Mouse (Mus musculus) hindbrain, embryonic 12.5 days (tissue): ENCODE results near the gene Mov10l1. TPM values are rescaled to one million over a fixed set of nuclear protein-coding genes. Genes with fewer than 3 reads are reported as not detected.

ENCODE experiments used
- ATAC-seq: fragments of 200-750 bp; cut with Nextera tagmentation; 2 replicates; pipeline ENCODE4 v1.8.0; 2017; ENCODE audit warnings: moderate TSS enrichment; ENCODE audit not compliant: low FRiP score
- H3K27ac ChIP-seq: fragments of 300-500 bp; sonication (generic); 2 replicates; pipeline ENCODE4 v1.5.1; 2016; ENCODE audit warnings: mild to moderate bottlenecking
- H3K27me3 ChIP-seq: fragments of 300-500 bp; sonication (generic); 2 replicates; pipeline ENCODE4 v1.6.1; 2016; ENCODE audit warnings: mild to moderate bottlenecking
- H3K36me3 ChIP-seq: fragments of 300-500 bp; sonication (generic); 2 replicates; pipeline ENCODE4 v1.6.1; 2016; ENCODE audit warnings: mild to moderate bottlenecking
- H3K4me1 ChIP-seq: fragments of 300-500 bp; sonication (generic); 2 replicates; pipeline ENCODE4 v1.6.1; 2016
- H3K4me2 ChIP-seq: fragments of 300-500 bp; sonication (generic); replicated peaks from 2 replicates; pipeline ENCODE4 v1.6.1; 2016; ENCODE audit warnings: mild to moderate bottlenecking
- H3K4me3 ChIP-seq: fragments of 300-500 bp; sonication (generic); 2 replicates; pipeline ENCODE4 v1.5.1; 2016; ENCODE audit warnings: mild to moderate bottlenecking
- H3K9ac ChIP-seq: fragments of 300-500 bp; sonication (generic); 2 replicates; pipeline ENCODE4 v1.6.1; 2016; ENCODE audit warnings: mild to moderate bottlenecking, moderate library complexity
- H3K9me3 ChIP-seq: fragments of 300-500 bp; sonication (generic); replicated peaks from 2 replicates; pipeline ENCODE4 v1.6.1; 2016; ENCODE audit warnings: mild to moderate bottlenecking
- WGBS: fragments of 180-500 bp; shearing (Covaris S2); methylation state at CpG from one replicate; pipeline ENCODE4 v1.1.7; 2016; 5-methylcytosine and 5-hydroxymethylcytosine counted together
- polyA plus RNA-seq: library from polyadenylated mRNA; unstranded; fragments of >200 nt; fragmentation: Nextera tagmentation; extraction: Ambion mirVana; gene quantifications from 2 replicates; pipeline ENCODE4 v1.2.1, GENCODE M21; 2016

The Mov10l1 gene
- polyA plus RNA-seq, 1 experiment from 2014 or later: not detected

DNA sequence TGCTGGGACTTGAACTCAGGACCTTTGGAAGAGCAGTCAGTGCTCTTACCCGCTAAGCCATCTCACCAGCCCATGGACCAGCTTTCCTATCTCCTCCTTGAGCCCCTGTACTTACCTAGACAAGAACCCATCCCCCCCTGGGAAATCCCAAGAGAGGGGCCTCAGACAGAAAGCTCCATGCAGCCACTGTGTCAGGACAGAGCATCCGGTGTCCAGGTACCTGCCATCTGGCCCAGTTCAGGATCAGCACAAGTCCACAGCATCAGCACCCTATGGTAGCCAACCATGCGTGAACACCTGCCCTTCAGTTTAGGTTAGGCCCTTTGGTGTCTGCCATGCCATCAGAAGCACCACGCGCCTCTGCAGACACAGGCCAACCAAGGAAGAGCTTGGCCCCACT, 82.2 kb downstream of the Mov10l1 start:
- Histone ChIP-seq H3K4me3 (no peak overlapping the region), H3K4me1 (peaks cover 6% of the 10 kb centered on the region; the same call in 1 of the 2 replicates), H3K27ac (no peak overlapping the region), H3K9ac (no peak overlapping the region), H3K9me3 (no peaks in the 10 kb centered on the region), H3K36me3 (no peaks in the 10 kb centered on the region), H3K4me2 (no peak overlapping the region), H3K27me3 (peaks cover 68% of the 10 kb centered on the region)
- WGBS: 91% methylated on average over 5 of the region's 5 CpGs
- no peak for ATAC-seq

DNA sequence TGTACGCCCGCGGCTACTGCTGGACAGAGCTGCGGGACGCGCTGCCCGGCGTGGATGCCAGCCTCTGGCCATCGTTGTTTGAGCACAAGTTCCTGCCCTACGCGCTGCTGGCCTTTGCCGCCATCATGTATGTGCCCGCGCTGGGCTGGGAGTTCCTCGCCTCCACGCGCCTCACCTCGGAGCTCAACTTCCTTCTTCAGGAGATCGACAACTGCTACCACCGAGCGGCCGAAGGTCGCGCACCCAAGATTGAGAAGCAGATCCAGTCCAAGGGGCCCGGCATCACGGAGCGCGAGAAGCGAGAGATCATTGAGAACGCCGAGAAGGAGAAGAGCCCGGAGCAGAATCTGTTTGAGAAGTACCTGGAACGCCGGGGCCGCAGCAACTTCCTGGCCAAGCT, 84.9 kb downstream of the Mov10l1 start:
- no peak overlapping the region for H3K27ac ChIP-seq
- peaks cover 63% of the 10 kb centered on the region for H3K27me3 ChIP-seq
- WGBS: 33% methylated on average over 35 of the region's 35 CpGs
- H3K4me3 ChIP-seq: no peak overlapping the region
- no peaks in the 10 kb centered on the region for H3K36me3 ChIP-seq
- peaks cover 3% of the 10 kb centered on the region; the same call in 1 of the 2 replicates for H3K4me1 ChIP-seq
- no peak for ATAC-seq
- peak overlapping the region; percentile 30 for H3K4me2 ChIP-seq
- no peak overlapping the region for H3K9ac ChIP-seq
- no peaks in the 10 kb centered on the region for H3K9me3 ChIP-seq

DNA sequence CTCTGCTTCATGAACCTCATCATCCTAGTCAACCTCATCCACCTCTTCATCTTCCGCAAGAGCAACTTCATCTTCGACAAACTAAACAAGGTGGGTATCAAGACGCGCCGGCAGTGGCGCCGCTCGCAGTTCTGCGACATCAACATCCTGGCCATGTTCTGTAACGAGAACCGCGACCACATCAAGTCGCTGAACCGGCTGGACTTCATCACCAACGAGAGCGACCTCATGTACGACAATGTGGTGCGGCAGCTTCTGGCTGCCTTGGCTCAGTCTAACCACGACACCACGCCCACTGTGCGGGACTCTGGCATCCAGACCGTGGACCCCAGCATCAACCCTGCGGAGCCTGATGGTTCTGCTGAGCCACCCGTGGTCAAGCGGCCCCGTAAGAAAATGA, 85.5 kb downstream of the Mov10l1 start:
- H3K4me2 ChIP-seq: no peak overlapping the region
- WGBS: 35% methylated on average over 26 of the region's 26 CpGs
- H3K9me3 ChIP-seq: no peaks in the 10 kb centered on the region
- H3K4me1 ChIP-seq: peaks cover 3% of the 10 kb centered on the region; the same call in 1 of the 2 replicates
- no peak for ATAC-seq
- no peaks in the 10 kb centered on the region for H3K36me3 ChIP-seq
- H3K4me3 ChIP-seq: no peak overlapping the region
- H3K27me3 ChIP-seq: peaks cover 63% of the 10 kb centered on the region
- H3K9ac ChIP-seq: no peak overlapping the region
- no peak overlapping the region for H3K27ac ChIP-seq

- Histone ChIP-seq H3K27ac (no peak overlapping the region), H3K9ac (no peak overlapping the region), H3K27me3 (peaks cover 63% of the 10 kb centered on the region), H3K9me3 (no peaks in the 10 kb centered on the region), H3K4me1 (peaks cover 3% of the 10 kb centered on the region; the same call in 1 of the 2 replicates), H3K36me3 (no peaks in the 10 kb centered on the region), H3K4me2 (no peak overlapping the region), H3K4me3 (no peak overlapping the region)
- WGBS: 75% methylated on average over 19 of the region's 19 CpGs
- no peak for ATAC-seq
These were observed 86.7 kb downstream of the Mov10l1 start for GRCm38 (mm10) chr15:89069336-89069840.

DNA sequence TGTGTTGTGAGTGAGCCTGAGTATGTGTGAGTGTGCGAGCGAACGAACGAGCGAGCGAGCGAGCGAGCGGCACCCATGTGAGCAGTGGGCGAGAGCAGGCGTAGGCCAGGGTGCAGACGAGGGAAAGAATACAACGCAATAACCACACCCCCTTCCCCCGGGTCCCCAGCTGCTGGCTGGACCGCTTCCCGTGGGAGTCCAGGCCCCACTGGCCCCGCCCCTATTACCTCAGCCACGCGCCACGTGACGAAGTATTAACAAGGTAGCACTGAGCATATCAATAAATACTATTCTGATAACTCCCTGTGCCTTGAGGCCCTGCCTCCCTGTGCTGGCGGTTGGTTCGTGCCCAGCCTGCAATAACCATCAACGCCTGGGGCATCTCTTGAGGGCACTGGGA, 87.9 kb downstream of the Mov10l1 start:
- WGBS: 74% methylated on average over 24 of the region's 24 CpGs

DNA sequence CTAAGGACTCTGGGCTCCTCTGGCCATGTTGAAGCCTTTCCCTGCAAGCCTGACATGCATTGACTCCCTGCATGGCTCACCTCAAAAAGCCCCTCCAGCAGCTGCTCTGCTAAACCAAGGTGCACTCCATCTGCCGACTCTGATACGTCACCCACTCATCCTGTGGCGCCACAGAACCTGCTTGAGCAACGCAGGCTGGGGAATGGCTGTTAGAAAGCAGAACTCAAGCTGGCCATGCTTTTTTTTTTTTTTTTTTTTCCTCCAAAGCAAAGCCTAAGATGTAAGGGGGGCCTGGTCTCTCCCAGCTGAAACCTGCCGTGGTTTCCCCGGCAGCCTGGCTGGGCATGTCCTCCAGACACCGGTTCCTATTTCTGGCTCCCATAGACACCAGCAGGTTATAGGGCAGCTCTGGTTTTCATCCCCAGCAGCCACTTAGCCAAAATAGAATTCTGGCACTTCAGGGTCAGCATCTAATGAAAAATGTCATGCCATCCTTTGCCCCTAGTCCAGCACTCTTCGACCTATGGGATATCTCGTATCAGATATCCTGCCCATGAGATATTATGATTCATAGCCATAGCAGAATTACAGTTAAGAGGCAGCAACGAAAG, 91.4 kb downstream of the Mov10l1 start:
- WGBS: 83% methylated on average over 10 of the region's 10 CpGs
- no peaks in the 10 kb centered on the region for H3K9me3 ChIP-seq
- H3K4me2 ChIP-seq: no peak overlapping the region
- peaks cover 22% of the 10 kb centered on the region for H3K27me3 ChIP-seq
- H3K4me1 ChIP-seq: peaks cover 32% of the 10 kb centered on the region
- no peak overlapping the region for H3K4me3 ChIP-seq
- no peaks in the 10 kb centered on the region for H3K36me3 ChIP-seq
- H3K9ac ChIP-seq: peak overlapping the region; percentile 94
- no peak for ATAC-seq
- H3K27ac ChIP-seq: no peak overlapping the region

More for the DNA sequence above, 87.9 kb downstream of the Mov10l1 start:
- H3K36me3 ChIP-seq: no peaks in the 10 kb centered on the region
- no peak for ATAC-seq
- H3K4me3 ChIP-seq: no peak overlapping the region
- H3K27ac ChIP-seq: no peak overlapping the region
- peaks cover 57% of the 10 kb centered on the region for H3K27me3 ChIP-seq
- no peaks in the 10 kb centered on the region for H3K9me3 ChIP-seq
- H3K4me1 ChIP-seq: peaks cover 13% of the 10 kb centered on the region
- no peak overlapping the region for H3K4me2 ChIP-seq
- no peak overlapping the region for H3K9ac ChIP-seq

DNA sequence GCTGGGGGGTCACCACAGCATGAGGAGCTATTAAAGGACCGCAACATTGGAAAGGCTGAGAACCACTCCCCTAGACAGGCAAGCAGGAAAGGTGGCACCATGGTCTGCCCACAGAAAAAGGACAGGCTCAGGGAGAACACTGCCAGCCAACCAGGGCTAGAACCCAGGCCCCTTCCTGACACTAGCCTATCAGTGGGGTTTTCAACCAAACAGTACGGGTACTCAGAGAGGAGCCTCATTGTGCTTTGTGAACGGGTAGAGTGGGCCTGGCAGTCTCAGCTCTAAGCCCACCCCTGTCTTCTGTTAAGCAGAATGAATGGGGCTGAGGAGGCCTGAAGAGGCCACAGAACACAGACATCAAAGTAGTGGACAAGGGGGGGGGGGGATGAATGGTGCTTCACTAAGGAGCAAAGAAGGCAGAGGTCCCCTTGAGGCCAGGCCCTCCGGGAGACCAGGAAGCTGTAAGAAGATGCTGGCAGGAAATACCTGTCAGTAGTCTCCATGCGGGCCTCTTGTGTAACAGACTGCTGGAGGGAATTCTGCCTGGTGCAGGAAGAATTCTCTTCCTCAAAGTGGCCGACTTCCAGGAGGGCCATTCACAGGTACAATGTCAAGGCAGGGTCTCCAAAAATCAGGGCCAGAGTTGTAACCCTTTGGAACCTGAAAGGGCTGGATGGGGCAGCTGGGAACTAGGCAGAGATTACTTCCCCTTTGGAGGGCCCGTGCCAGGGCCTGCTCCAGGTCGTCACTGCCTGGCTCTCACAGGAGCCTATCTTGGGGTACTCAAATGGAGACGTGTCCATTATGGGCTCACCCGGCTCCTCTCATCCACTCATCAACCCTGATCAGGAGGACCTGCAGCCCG, 92.1 kb downstream of the Mov10l1 start, which contains the start of gene Trabd:
TSS of gene Trabd (plus strand) at position 512 of the 865 bp plus-strand sequence.
- no peak; the same call in 1 of the 2 replicates for ATAC-seq
- 19% methylated on average over 11 of the region's 11 CpGs for WGBS
- Histone ChIP-seq H3K9ac (peak within 1 kb of the TSS; percentile 94), H3K4me2 (peak within 1 kb of the TSS; percentile 78), H3K4me1 (peaks cover 32% of the 10 kb centered on the region), H3K27me3 (peaks cover 14% of the 10 kb centered on the region), H3K4me3 (peak within 1 kb of the TSS; percentile 91), H3K27ac (peak within 1 kb of the TSS; percentile 89), H3K36me3 (peaks cover under 1% of the 10 kb centered on the region; the same call in 1 of the 2 replicates), H3K9me3 (no peaks in the 10 kb centered on the region)

DNA sequence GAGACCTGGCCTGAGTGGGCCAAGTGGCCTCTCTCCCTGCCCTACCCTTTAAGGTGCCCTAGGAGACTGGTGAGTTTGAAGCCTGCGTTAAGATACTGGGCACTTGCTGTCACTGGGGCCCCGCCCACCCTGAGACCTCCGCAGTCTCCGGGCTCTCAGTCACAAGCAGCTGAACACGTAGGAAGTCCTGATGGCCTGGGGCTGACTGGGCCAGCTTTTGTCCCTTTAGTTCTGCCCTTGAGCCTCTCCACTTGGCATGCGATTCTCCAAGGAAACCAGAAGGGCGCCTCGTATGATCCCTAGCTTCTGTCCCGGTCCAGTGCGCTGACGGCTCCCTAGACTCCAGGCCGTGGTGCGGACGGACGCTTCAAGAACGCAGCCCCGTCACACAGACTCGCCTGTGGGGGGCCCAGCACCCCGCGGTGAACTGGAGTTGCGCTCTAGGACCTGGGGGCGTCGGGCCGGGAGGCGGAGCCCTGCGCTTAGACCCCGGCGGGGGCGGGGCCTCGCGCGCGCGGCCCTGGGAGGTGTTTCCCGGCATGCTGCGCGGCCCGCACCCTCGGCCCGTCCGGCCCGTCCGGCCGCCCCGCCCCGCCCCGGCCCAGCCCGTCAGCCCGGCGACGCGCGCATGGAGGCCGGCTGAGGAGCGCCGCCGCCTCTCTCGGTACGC, 92.9 kb downstream of the Mov10l1 start:
- Histone ChIP-seq H3K4me1 (peaks cover 32% of the 10 kb centered on the region), H3K27ac (peak overlapping the region; percentile 89), H3K4me2 (peak overlapping the region; percentile 78), H3K9ac (peak overlapping the region; percentile 94), H3K4me3 (peak overlapping the region; percentile 91), H3K9me3 (no peaks in the 10 kb centered on the region), H3K27me3 (peaks cover 7% of the 10 kb centered on the region), H3K36me3 (peaks cover 6% of the 10 kb centered on the region)
- WGBS: under 1% methylated on average over 52 of the region's 59 CpGs
- peak; percentile 92 for ATAC-seq

DNA sequence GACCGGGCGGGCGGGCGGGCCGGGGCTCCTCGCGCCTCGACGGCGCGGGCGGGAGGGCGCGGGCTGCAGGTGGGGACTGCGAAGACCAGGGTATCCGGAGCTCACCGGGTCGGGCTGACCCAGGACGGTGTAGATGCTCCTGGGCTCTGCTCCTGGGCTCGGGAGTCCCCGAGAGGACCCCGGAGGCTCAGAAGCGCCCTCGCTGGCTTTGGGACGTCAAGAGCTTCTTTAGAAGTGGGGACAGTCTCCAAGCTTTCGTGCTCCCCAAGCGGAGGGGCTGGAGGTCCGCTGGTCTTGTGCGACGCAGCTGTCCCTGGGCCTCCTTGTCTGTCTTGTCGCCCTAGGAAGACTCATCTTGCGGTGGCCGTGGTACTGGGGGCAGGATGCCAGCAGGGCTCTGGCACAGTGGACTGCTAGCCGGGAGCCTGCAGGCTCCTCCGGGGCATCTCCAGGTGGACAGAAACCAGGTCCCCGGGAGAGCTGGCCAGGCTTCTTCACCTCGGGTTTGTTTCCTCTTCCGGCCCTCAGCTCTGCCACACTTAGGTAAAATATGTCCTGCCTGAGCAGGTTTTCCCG, 93.5 kb downstream of the Mov10l1 start:
- H3K4me2 ChIP-seq: peak overlapping the region; percentile 78
- ATAC-seq: peak; percentile 68
- H3K36me3 ChIP-seq: peaks cover 12% of the 10 kb centered on the region
- peaks cover 3% of the 10 kb centered on the region; the same call in 1 of the 2 replicates for H3K27me3 ChIP-seq
- H3K9me3 ChIP-seq: no peaks in the 10 kb centered on the region
- H3K9ac ChIP-seq: peak overlapping the region; percentile 94
- WGBS: under 1% methylated on average over 35 of the region's 39 CpGs
- peak overlapping the region; percentile 89 for H3K27ac ChIP-seq
- peaks cover 32% of the 10 kb centered on the region for H3K4me1 ChIP-seq
- peak overlapping the region; percentile 91 for H3K4me3 ChIP-seq

DNA sequence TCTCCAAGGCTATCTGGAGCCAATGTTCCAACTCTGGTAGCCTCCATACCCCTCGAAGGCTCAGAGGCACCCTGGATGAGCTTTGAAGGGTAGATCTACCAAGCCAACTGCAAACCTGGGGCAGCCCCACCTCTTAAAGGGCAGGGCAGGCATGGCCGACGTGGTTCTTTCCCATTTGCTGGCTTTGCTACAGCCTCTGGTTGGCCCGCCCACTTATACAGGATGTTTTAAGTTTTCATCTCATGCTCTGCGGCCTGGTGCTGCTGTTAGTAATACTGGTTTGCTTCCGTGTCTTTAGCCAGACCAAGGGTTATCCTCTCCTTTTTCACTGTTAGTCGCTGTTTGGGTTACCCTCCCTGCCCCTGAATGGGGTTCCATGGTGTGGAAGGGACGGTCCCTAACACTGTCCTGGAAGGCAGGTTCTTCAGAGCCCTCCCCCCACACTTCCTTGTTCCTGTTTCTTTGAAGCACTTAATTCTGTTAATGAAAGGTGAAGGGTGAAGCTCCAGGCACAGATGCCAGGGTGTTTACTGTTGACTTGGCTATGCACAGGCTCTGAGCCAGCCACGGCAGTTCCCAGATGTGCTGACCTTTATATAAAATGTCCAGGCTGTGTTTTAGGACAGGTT, 95.6 kb downstream of the Mov10l1 start:
- peak overlapping the region; percentile 78; the same call in 1 of the 2 replicates for H3K4me2 ChIP-seq
- H3K9ac ChIP-seq: peak overlapping the region; percentile 19
- H3K4me3 ChIP-seq: no peak overlapping the region
- H3K27ac ChIP-seq: no peak overlapping the region
- H3K27me3 ChIP-seq: no peaks in the 10 kb centered on the region
- 80% methylated on average over 9 of the region's 9 CpGs for WGBS
- peaks cover 33% of the 10 kb centered on the region for H3K36me3 ChIP-seq
- peaks cover 32% of the 10 kb centered on the region for H3K4me1 ChIP-seq
- ATAC-seq: no peak
- H3K9me3 ChIP-seq: no peaks in the 10 kb centered on the region

DNA sequence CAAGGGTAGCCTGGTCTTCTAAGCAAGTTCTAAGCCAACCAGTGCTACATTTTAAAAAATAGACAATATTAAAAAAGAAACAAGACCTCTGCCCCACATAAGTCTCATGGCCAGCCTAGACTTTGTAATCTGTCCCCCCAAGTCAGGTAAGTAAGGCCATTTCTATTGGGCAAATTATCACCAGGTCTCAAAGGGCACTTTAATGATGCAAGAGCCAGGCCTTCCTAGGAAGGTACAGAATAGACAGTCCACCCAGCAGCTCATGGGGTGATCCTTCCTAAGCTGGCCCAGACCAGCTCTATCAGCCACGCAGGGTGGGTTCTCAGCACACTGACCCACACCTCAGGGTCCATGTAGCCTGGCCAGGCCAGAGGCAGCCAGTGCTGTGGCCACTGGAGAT, 101.2 kb downstream of the Mov10l1 start:
- Histone ChIP-seq H3K9me3 (no peaks in the 10 kb centered on the region), H3K27me3 (no peaks in the 10 kb centered on the region), H3K27ac (no peak overlapping the region), H3K4me2 (no peak overlapping the region), H3K9ac (no peak overlapping the region), H3K36me3 (peaks cover 72% of the 10 kb centered on the region), H3K4me1 (peaks cover 6% of the 10 kb centered on the region; the same call in 1 of the 2 replicates), H3K4me3 (no peak overlapping the region)
- 95% methylated on average over 1 of the region's 1 CpGs for WGBS
- ATAC-seq: no peak
